Mouse (Mus musculus) urinary bladder, adult 2 months (tissue): Measurements from ENCODE around the gene Rpl21. TPM values are rescaled to one million over a fixed set of nuclear protein-coding genes. Genes with fewer than 3 reads are reported as not detected.
"Not testable (repeated sequence)": the region's sequence is repeated elsewhere in the genome, so short reads cannot be mapped to it uniquely, and the experiment has no call there.

Experiments used
- DNase-seq: peaks from one replicate; pipeline ENCODE4 v3.0.0; 2022; ENCODE audit warnings: low spot score
- polyA plus RNA-seq: library from polyadenylated mRNA; depleted of rRNA; stranded (reverse); fragments of >200 nt; gene quantifications from 2 replicates; pipeline ENCODE4 v1.2.3, GENCODE M21; 2012; rRNA removed

The Rpl21 gene
- polyA plus RNA-seq, 1 experiment: 587 TPM

GRCm38 (mm10) chr5:146867246-146867945 lies 34.7 kb downstream of the Rpl21 start:
- DNase-seq: no peak

GRCm38 (mm10) chr5:146867946-146868314 lies 35.2 kb downstream of the Rpl21 start:
- no peak for DNase-seq

GRCm38 (mm10) chr5:146872981-146873631 lies 40.4 kb downstream of the Rpl21 start:
- no peak for DNase-seq

GRCm38 (mm10) chr5:146876024-146876423 lies 43.3 kb downstream of the Rpl21 start:
- no peak for DNase-seq

- DNase-seq: not testable (repeated sequence)
Measured at GRCm38 (mm10) chr5:146877882-146878281, 45.2 kb downstream of the Rpl21 start.

GRCm38 (mm10) chr5:146882261-146882660 lies 49.6 kb downstream of the Rpl21 start:
- no peak for DNase-seq

GRCm38 (mm10) chr5:146883053-146883452 lies 50.4 kb downstream of the Rpl21 start:
- DNase-seq: no peak

GRCm38 (mm10) chr5:146883486-146884272 lies 51.0 kb downstream of the Rpl21 start:
- DNase-seq: no peak

Other genes with a start within 250 kb of the Rpl21 start
- gene Gpr12, start 247.7 kb upstream of the Rpl21 start, polyA plus RNA-seq: not detected in 2 replicates
- gene Usp12, start 37.9 kb upstream of the Rpl21 start, polyA plus RNA-seq: 16.6 and 20.9 TPM in 2 replicates
- 15.1 and 24.8 TPM in 2 replicates for gene Rasl11a, start 12.2 kb downstream of the Rpl21 start, polyA plus RNA-seq
- gene Gtf3a, start 115.8 kb downstream of the Rpl21 start, polyA plus RNA-seq: 55.9 and 60.5 TPM in 2 replicates
- 20.7 and 22.0 TPM in 2 replicates for gene Mtif3, start 130.9 kb downstream of the Rpl21 start, polyA plus RNA-seq
- 9.6 and 13.6 TPM in 2 replicates for gene Lnx2, start 243.7 kb downstream of the Rpl21 start, polyA plus RNA-seq
- 116 and 126 TPM in 2 replicates for gene Polr1d, start 244.2 kb downstream of the Rpl21 start, polyA plus RNA-seq